Mouse (Mus musculus): ENCODE data around the gene Myf6. TPM values are rescaled to one million over a fixed set of nuclear protein-coding genes. Genes with fewer than 3 reads are reported as not detected.

Myf6 gene
- polyA plus RNA-seq, 1 experiment from 2014 or later, result not detected

- Histone ChIP-seq H3K27ac (no peak overlapping the region), H3K36me3 (no peaks in the 10 kb centered on the region), H3K4me2 (peak overlapping the region; percentile 46), H3K27me3 (no peaks in the 10 kb centered on the region), H3K9ac (0 out of 2 replicates have a peak overlapping the region, but pooled peaks have one; percentile 43), H3K4me1 (replicated peaks) (peaks cover 15% of the 10 kb centered on the region; the same call in 1 of the 2 replicates), H3K4me3 (peak overlapping the region; percentile 24), H3K9me3 (no peaks in the 10 kb centered on the region)
- 46% methylated on average over 18 of the region's 18 CpGs for WGBS
- ATAC-seq (ENCODE audit: low FRiP score), result peak; percentile 59
Measured at GRCm38 (mm10) chr10:107492867-107493579, 1.5 kb downstream of the Myf6 start.

DNA sequence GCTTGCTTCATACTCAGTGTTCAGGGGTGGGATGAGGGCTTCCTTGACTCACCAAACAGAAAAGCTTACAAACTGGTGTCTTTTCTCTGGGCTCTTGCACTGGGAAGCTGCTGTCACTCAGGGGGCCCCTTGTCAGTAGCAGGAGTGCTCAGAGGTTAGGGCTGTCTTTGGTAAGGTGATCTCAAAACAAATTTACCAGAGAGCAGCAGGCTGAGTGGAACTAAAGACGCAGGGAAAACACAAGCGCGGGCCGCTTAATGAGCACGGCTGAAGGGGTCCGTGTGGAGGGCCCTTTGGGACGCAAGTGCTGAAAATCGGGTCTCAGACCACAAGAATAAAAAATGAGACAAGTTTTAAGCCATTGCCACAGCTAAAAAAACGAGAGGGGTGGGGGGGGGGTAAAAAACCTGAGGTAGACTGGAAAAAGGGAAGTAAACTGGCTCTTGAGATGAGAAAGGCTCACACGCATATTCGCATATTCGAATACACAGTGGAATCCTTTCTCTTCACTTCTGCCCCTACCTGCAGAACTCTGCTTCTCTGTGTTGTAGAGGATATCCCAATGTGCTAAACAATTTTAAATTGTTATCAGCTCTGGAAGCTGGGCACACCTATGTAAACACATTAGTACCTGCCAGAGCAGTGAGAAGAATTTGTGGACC, 5.8 kb downstream of the Myf6 start:
- Histone ChIP-seq H3K4me3 (no peak overlapping the region), H3K9me3 (no peaks in the 10 kb centered on the region), H3K4me1 (replicated peaks) (peaks cover 11% of the 10 kb centered on the region; the same call in 1 of the 2 replicates), H3K36me3 (no peaks in the 10 kb centered on the region), H3K27me3 (no peaks in the 10 kb centered on the region), H3K4me2 (no peak overlapping the region), H3K9ac (no peak overlapping the region), H3K27ac (no peak overlapping the region)
- 23% methylated on average over 12 of the region's 12 CpGs for WGBS
- no peak for ATAC-seq (ENCODE audit: low FRiP score)

GRCm38 (mm10) chr10:107486770-107487169, 7.8 kb downstream of the Myf6 start:
- 67% methylated on average over 12 of the region's 12 CpGs for WGBS
- Histone ChIP-seq H3K4me3 (no peak overlapping the region), H3K27ac (no peak overlapping the region), H3K36me3 (no peaks in the 10 kb centered on the region), H3K4me2 (no peak overlapping the region), H3K9ac (no peak overlapping the region), H3K4me1 (replicated peaks) (0 out of 2 replicates have a peak, but pooled peaks cover 4% of the 10 kb centered on the region), H3K9me3 (no peaks in the 10 kb centered on the region), H3K27me3 (no peaks in the 10 kb centered on the region)
- no peak for ATAC-seq (ENCODE audit: low FRiP score)

DNA sequence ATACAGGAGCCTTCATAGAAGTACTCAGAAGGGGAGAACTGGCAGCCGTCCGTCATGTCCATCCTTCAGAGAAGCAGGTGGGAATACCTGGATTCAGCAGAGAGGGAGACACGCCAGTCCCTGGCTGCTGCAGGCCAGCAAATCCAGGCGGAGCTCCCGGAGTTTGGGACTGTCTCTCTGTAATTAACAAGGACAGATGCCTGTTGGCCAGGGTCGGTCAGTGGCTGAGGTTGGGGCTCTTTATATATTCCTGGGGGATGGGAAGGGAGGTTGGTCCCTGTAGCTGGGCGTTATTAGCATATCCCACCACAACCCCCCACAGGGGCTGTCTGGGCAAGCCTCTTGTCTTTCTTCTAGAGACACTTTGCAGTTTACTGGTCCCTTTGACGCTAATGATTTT, 8.7 kb downstream of the Myf6 start, which contains the start of gene Myf5:
Gene Myf5, minus strand, starts transcription at position 265 of the 400 bp plus-strand sequence.
- H3K27me3 ChIP-seq, result no peaks in the 10 kb centered on the region
- H3K27ac ChIP-seq, result no peak within 1 kb of the TSS
- ATAC-seq (ENCODE audit: low FRiP score), result no peak
- 75% methylated on average over 8 of the region's 8 CpGs for WGBS
- no peak within 1 kb of the TSS for H3K4me3 ChIP-seq
- no peak within 1 kb of the TSS for H3K4me2 ChIP-seq
- no peak within 1 kb of the TSS for H3K9ac ChIP-seq
- no peaks in the 10 kb centered on the region for H3K36me3 ChIP-seq
- H3K9me3 ChIP-seq, result no peaks in the 10 kb centered on the region
- H3K4me1 ChIP-seq (replicated peaks), result 0 out of 2 replicates have a peak, but pooled peaks cover 4% of the 10 kb centered on the region

DNA sequence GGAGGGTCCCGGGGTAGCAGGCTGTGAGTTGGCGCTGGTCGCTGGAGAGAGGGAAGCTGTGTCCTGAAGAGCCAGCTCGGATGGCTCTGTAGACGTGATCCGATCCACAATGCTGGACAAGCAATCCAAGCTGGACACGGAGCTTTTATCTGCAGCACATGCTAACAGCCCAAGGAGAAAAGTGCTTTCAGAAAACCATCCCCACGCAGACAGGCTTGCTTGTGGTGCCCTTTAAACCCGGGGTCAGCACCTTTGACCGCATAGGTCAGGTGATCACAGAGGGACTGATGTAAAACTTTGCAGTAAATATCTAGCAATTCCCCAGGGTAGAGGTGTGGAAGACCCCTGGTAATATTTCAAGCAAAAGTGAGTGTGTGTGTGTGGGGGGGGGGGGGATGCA, 10.5 kb downstream of the Myf6 start:
- 0 out of 2 replicates have a peak, but pooled peaks cover 4% of the 10 kb centered on the region for H3K4me1 ChIP-seq (replicated peaks)
- no peaks in the 10 kb centered on the region for H3K9me3 ChIP-seq
- no peaks in the 10 kb centered on the region for H3K36me3 ChIP-seq
- no peak overlapping the region for H3K4me3 ChIP-seq
- H3K27ac ChIP-seq, result no peak overlapping the region
- no peak for ATAC-seq (ENCODE audit: low FRiP score)
- H3K9ac ChIP-seq, result no peak overlapping the region
- H3K27me3 ChIP-seq, result no peaks in the 10 kb centered on the region
- 73% methylated on average over 10 of the region's 10 CpGs for WGBS
- no peak overlapping the region for H3K4me2 ChIP-seq

DNA sequence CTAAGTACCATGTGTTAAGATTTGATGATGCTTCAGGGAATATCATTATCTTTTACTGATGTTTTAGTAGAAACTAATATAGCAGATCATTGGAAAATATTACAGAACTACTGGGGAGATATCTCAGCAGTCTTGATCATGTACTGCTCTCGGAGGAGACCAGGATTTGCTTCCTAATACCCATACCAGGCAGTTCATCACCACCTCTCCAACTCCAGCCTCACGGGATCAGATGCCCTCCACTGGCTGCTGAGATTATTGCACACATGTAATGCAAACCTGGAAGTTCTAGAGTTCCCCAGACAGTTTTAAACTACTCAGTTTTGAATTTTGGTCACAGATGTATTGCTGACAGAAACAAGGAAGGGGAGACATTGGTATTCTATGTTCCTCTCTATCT, 21.0 kb downstream of the Myf6 start:
- Histone ChIP-seq H3K9me3 (no peaks in the 10 kb centered on the region), H3K4me1 (replicated peaks) (no peaks in the 10 kb centered on the region), H3K4me3 (no peak overlapping the region), H3K4me2 (no peak overlapping the region), H3K27ac (no peak overlapping the region), H3K27me3 (no peaks in the 10 kb centered on the region), H3K36me3 (no peaks in the 10 kb centered on the region), H3K9ac (no peak overlapping the region)
- no peak for ATAC-seq (ENCODE audit: low FRiP score)
- WGBS, result 51% methylated on average over 2 of the region's 2 CpGs

DNA sequence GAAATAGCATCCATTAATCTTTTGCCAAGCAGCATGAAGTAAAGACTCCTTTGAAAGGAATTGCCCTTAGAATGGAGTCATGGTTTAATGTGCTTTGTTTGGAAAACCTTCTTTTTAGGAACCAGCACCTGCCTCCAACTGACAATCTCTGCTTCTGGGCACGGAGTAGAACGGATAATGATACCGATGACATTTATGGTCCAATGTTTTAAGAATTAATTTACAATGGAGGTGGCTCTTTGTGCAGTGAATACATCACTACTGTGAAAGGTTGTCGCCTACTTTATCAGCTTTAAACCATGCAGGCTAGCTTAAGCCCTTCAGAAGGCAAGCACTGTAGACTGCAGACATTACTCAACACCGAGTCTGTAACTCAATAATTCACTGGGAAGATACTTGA, 22.8 kb downstream of the Myf6 start:
- H3K4me3 ChIP-seq, result no peak overlapping the region
- no peaks in the 10 kb centered on the region for H3K36me3 ChIP-seq
- 56% methylated on average over 5 of the region's 5 CpGs for WGBS
- no peaks in the 10 kb centered on the region for H3K27me3 ChIP-seq
- H3K4me1 ChIP-seq (replicated peaks), result no peaks in the 10 kb centered on the region
- H3K4me2 ChIP-seq, result no peak overlapping the region
- ATAC-seq (ENCODE audit: low FRiP score), result no peak
- no peaks in the 10 kb centered on the region for H3K9me3 ChIP-seq
- no peak overlapping the region for H3K27ac ChIP-seq
- no peak overlapping the region for H3K9ac ChIP-seq

- Histone ChIP-seq H3K4me3 (no peak overlapping the region), H3K27ac (no peak overlapping the region), H3K4me1 (replicated peaks) (no peaks in the 10 kb centered on the region), H3K9ac (no peak overlapping the region), H3K27me3 (no peaks in the 10 kb centered on the region), H3K4me2 (no peak overlapping the region), H3K36me3 (no peaks in the 10 kb centered on the region), H3K9me3 (no peaks in the 10 kb centered on the region)
- 93% methylated on average over 7 of the region's 7 CpGs for WGBS
- ATAC-seq (ENCODE audit: low FRiP score), result no peak
Measured at GRCm38 (mm10) chr10:107467819-107468218, 26.7 kb downstream of the Myf6 start.

- 90% methylated on average over 5 of the region's 5 CpGs for WGBS
- H3K4me3 ChIP-seq, result no peak overlapping the region
- H3K27ac ChIP-seq, result no peak overlapping the region
- H3K27me3 ChIP-seq, result no peaks in the 10 kb centered on the region
- no peak for ATAC-seq (ENCODE audit: low FRiP score)
- no peaks in the 10 kb centered on the region for H3K4me1 ChIP-seq (replicated peaks)
- no peaks in the 10 kb centered on the region for H3K36me3 ChIP-seq
- no peak overlapping the region for H3K9ac ChIP-seq
- H3K4me2 ChIP-seq, result no peak overlapping the region
- no peaks in the 10 kb centered on the region for H3K9me3 ChIP-seq
Measured at GRCm38 (mm10) chr10:107449496-107450330, 44.8 kb downstream of the Myf6 start.

Small RNAs within 50 kb of the gene (microRNA-seq; reads per million reads assigned to microRNA genes)
- not detected for gene Gm44403

Other genes starting within 250 kb of the Myf6 start
- gene Lin7a, start 223.1 kb downstream of the Myf6 start, polyA plus RNA-seq (2015; fragmentation: Nextera tagmentation; extraction: Ambion mirVana), result 45.3 and 46.5 TPM in 2 replicates
- 0.21 and 0.38 TPM in 2 replicates for gene Myf5, start 8.6 kb downstream of the Myf6 start, polyA plus RNA-seq (2015; fragmentation: Nextera tagmentation; extraction: Ambion mirVana)
- 0.08 and 0.12 TPM in 2 replicates for gene Ptprq, start 225.3 kb upstream of the Myf6 start, polyA plus RNA-seq (2015; fragmentation: Nextera tagmentation; extraction: Ambion mirVana)

Data from hindbrain, embryonic 13.5 days (tissue).